Mouse (Mus musculus) spleen, postnatal 4 days (tissue): ENCODE data around the gene Olfr860.
"Not testable (repeated sequence)": the region's sequence is repeated elsewhere in the genome, so short reads cannot be mapped to it uniquely, and the experiment has no call there.

Experiments used
- DNase-seq, 2 experiments: peaks; one replicate each; pipeline ENCODE4 v3.0.0; 2022; ENCODE audit warnings: low spot score in 2 of 2

The Olfr860 gene

GRCm38 (mm10) chr9:19849647-19850046, at the start of gene Olfr860:
Gene Olfr860, minus strand, starts transcription at chr9:19849747.
- no peak for DNase-seq

- no peak for DNase-seq
Measured at GRCm38 (mm10) chr9:19887904-19888303, 38.4 kb upstream of the Olfr860 start, which contains the start of gene Olfr862. Gene Olfr862, minus strand, starts transcription at chr9:19888004.

GRCm38 (mm10) chr9:19804606-19805005, 44.9 kb downstream of the Olfr860 start, which contains the start of gene Olfr859:
Gene Olfr859, plus strand, starts transcription at chr9:19804906.
- not testable (repeated sequence) for DNase-seq

GRCm38 (mm10) chr9:19803000-19803399, 46.5 kb downstream of the Olfr860 start:
- DNase-seq, result no peak
